Mouse (Mus musculus) cortical plate, adult 2 months (tissue): ENCODE data around the gene Sec14l3.

ENCODE experiments used
- CTCF ChIP-seq: fragments of 200-500 bp; IDR thresholded peaks from 2 replicates; pipeline ENCODE4 v1.5.1; 2011; ENCODE audit warnings: mild to moderate bottlenecking, control low read depth, low read length; ENCODE audit not compliant: insufficient read depth; ENCODE audit errors: extremely low read depth
- POLR2A ChIP-seq: fragments of 200-500 bp; IDR thresholded peaks from 2 replicates; pipeline ENCODE4 v1.6.1; 2011; ENCODE audit warnings: mild to moderate bottlenecking, low read length, control low read depth; ENCODE audit not compliant: insufficient read depth; ENCODE audit errors: extremely low read depth

DNA sequence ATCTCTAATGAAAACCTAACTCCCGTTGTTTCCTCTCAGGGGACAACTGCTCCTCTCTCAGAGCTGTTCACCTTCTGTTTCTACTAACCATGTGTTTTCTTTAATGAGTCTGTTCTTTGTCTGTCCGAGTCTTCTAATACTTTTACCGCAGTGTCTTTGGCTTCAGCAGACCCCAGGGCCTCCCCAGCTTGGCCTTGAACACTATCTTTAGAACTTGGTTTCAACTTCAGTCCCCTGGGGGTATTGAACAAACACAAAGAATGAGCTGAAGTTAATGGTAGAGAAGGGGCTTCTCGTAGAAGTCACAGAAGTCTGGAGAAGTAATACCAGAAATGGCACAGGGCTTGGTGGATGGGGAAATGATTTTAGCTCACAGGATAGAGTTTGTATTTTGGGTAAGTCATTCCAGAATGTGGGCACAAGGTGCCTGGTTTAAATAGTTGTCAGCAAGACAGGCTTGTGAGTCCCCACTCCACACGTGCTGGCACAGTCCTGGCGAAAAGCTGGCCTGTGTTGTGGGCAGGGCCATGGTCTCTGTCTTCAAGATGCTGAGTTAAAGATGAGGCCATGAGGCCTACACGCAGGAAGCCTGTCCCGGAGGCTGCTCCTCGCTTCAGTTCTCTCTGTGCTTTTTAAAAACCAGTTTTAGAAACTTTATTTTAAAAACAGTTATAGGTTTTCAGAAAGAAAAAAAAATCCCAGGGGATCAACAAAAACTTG, 28.1 kb upstream of the Sec14l3 start:
- no peak for TF ChIP-seq CTCF
- TF ChIP-seq POLR2A = no peak
